Mouse (Mus musculus) heart, embryonic 14.5 days (tissue): ENCODE measurements around the gene Cebpz. TPM values are rescaled to one million over a fixed set of nuclear protein-coding genes. Genes with fewer than 3 reads are reported as not detected.

Experiments used
- ATAC-seq: fragments of 200-750 bp; cut with Nextera tagmentation; 2 replicates; pipeline ENCODE4 v1.8.0; 2017; ENCODE audit warnings: low read depth, moderate TSS enrichment; ENCODE audit not compliant: insufficient number of reproducible peaks, insufficient read depth, low FRiP score
- H3K27ac ChIP-seq, 2 experiments: fragments of 200-500 bp in 1 of 2; fragments of 300-500 bp in 1 of 2; sonication (generic) in 1 of 2; replicated peaks in 1 of 2; 2 replicates each; pipeline ENCODE4 v1.5.1; 2012 to 2014; ENCODE audit warnings: low read depth in 2 of 2, low read length in 2 of 2, control low read depth in 1 of 2, mild to moderate bottlenecking in 1 of 2, mixed read lengths in 1 of 2; ENCODE audit not compliant: control insufficient read depth in 1 of 2, insufficient read depth in 1 of 2
- H3K27me3 ChIP-seq: fragments of 300-500 bp; sonication (generic); 2 replicates; pipeline ENCODE4 v1.6.1; 2014; ENCODE audit warnings: mild to moderate bottlenecking, low read length, control low read depth; ENCODE audit not compliant: control insufficient read depth, insufficient read depth
- H3K36me3 ChIP-seq: fragments of 300-500 bp; sonication (generic); 2 replicates; pipeline ENCODE4 v1.6.1; 2014; ENCODE audit warnings: mild to moderate bottlenecking, control low read depth, low read length, mixed read lengths; ENCODE audit not compliant: control insufficient read depth, insufficient read depth
- H3K4me1 ChIP-seq, 2 experiments: fragments of 200-500 bp in 1 of 2; fragments of 300-500 bp in 1 of 2; sonication (generic) in 1 of 2; 2 replicates each; pipeline ENCODE4 v1.6.1; 2012 to 2014; ENCODE audit warnings: low read length in 2 of 2, control low read depth in 1 of 2, mixed read lengths in 1 of 2; ENCODE audit not compliant: control insufficient read depth in 2 of 2, insufficient read depth in 2 of 2
- H3K4me2 ChIP-seq: fragments of 300-500 bp; sonication (generic); 2 replicates; pipeline ENCODE4 v1.6.1; 2014; ENCODE audit warnings: mild to moderate bottlenecking, low read length
- H3K4me3 ChIP-seq, 2 experiments: fragments of 200-500 bp in 1 of 2; fragments of 300-500 bp in 1 of 2; sonication (generic) in 1 of 2; 2 replicates each; pipeline ENCODE4 v1.5.1; 2012 to 2014; ENCODE audit warnings: low read length in 2 of 2, mild to moderate bottlenecking in 2 of 2, control low read depth in 1 of 2, low read depth in 1 of 2, moderate library complexity in 1 of 2; ENCODE audit not compliant: control insufficient read depth in 1 of 2, insufficient read depth in 1 of 2
- H3K9ac ChIP-seq: fragments of 300-500 bp; sonication (generic); 2 replicates; pipeline ENCODE4 v1.6.1; 2014; ENCODE audit warnings: mild to moderate bottlenecking, low read length
- H3K9me3 ChIP-seq: fragments of 300-500 bp; sonication (generic); 2 replicates; pipeline ENCODE4 v1.6.1; 2016; ENCODE audit warnings: low read length, control low read depth; ENCODE audit not compliant: control insufficient read depth
- WGBS: fragments of 180-500 bp; shearing (Covaris S2); extraction: QIAGEN DNeasy Blood & Tissue Kit; methylation state at CpG from one replicate; pipeline ENCODE4 v1.1.7; 2014; 5-methylcytosine and 5-hydroxymethylcytosine counted together
- polyA plus RNA-seq: library from polyadenylated mRNA; unstranded; fragments of >200 nt; fragmentation: Nextera tagmentation; extraction: Ambion mirVana; gene quantifications from 2 replicates; pipeline ENCODE4 v1.2.1, GENCODE M21; 2014

The Cebpz gene
- polyA plus RNA-seq, 1 experiment from 2014 or later: 37.4 TPM

DNA sequence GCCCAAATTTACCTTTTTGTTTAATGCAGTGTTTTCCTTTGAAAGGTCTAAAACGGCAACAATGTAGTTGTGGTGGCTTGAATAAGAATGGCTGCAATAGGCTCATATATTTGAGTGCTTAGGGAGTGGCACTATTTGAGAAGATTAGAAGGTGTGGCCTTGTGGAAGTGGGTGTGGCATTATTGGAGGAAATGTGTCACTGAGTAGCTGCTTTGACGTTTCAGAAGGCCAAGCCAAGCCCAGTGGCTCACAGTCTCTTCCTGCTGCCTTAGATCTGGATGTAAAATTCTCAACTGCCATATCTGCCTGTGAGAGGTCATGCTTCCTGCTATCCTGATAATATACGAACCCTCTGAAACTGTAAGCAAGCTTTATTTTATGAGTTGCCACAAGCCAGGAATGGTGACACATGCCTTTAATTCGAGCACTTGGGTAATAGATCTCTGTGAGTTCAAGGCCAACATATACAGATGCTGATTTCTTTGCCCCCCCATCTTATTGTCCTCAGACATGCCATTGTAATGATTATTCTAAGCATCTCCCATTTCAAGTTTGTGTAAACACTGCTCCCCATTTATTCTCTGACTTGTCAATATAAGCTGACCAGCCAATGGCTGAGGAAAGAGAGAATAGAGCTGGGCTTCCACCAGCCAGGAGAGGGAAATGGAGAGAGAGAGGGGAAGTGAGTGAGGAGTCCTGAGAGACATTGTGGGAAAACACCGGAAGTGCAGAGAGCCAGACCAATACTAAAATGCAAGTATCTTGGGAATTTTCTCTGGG lies 51.4 kb downstream of the Cebpz start:
- WGBS: 72% methylated on average over 5 of the region's 5 CpGs
- Histone ChIP-seq H3K9ac (no peak overlapping the region), H3K4me2 (no peak overlapping the region), H3K36me3 (0 out of 2 replicates have a peak, but pooled peaks cover 4% of the 10 kb centered on the region), H3K9me3 (no peaks in the 10 kb centered on the region), H3K4me3 (no peak overlapping the region), H3K4me1 (peaks cover 4 to 9% of the 10 kb centered on the region in 2 experiments; a peak in 3 of 4 replicates), H3K27ac (no peak overlapping the region), H3K27me3 (no peaks in the 10 kb centered on the region)
- ATAC-seq: no peak

DNA sequence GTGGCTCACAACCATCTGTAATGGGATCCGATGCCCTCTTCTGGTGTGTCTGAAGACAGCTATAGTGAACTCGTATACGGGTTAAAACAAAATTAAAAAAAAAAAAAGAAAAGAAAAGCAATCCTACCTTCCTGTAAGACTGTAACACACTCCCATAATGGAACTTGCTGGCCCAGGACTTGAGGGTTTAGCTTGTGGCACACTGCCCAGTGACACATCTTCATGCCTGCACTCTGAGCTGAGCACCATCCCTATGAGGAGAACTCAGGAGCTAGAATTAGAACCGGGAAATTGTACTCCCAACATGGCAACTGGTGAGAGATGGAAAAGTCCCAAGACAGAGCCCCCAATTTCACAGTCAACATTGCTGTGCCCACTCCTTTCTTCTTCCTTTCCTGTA lies 53.6 kb downstream of the Cebpz start:
- H3K27me3 ChIP-seq: no peaks in the 10 kb centered on the region
- H3K4me1 ChIP-seq: peaks cover 4 to 9% of the 10 kb centered on the region in 2 experiments; a peak in 3 of 4 replicates
- no peak overlapping the region for H3K27ac ChIP-seq
- H3K4me2 ChIP-seq: no peak overlapping the region
- no peak for ATAC-seq
- WGBS: 84% methylated on average over 4 of the region's 4 CpGs
- no peak overlapping the region for H3K9ac ChIP-seq
- no peak overlapping the region for H3K4me3 ChIP-seq
- peaks cover 7% of the 10 kb centered on the region for H3K36me3 ChIP-seq
- H3K9me3 ChIP-seq: no peaks in the 10 kb centered on the region

DNA sequence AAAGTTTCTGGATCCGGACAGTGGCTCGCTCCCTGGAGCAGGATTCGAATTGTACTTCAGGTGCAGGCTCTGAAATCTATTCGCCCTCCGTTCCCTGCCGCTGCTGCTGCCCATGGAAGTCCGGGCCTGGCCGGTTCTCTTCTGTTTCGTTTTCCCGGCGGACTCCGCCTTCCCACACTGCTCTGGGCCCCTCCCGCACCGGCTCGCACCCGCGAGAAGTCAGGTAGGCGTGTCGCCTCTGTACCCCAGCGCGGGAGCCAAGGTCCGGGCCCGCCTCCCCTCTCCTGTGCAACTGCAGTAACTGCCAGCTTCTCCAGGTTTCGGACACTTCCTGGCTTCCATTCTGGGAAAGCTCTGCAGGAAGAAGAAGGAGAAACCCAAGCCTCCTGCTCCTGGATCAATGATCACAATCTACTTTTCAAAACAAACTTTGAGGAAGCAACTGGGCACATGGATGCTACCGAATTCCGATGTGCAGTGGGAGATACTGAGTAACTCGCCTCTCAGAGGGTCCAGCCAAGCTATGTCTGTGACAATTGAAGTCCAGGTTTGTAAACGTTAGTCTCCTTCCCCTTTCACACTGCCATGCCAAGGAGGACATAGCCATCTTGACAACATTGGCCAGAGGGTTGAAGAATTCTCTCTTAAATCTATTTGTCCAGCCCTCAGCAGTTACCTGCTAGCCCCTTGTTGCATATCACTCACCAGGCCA lies 54.3 kb downstream of the Cebpz start, which contains the start of gene Eif2ak2:
Gene Eif2ak2 (minus strand): TSS at position 173 of the 712 bp plus-strand sequence.
- H3K4me2 ChIP-seq: peak within 1 kb of the TSS; percentile 68
- peak within 1 kb of the TSS; percentile 77 to 78 for H3K4me3 ChIP-seq
- WGBS: under 1% methylated on average over 28 of the region's 28 CpGs
- H3K36me3 ChIP-seq: peaks cover 14% of the 10 kb centered on the region
- peak within 1 kb of the TSS; percentile 86 for H3K9ac ChIP-seq
- ATAC-seq: peak; percentile 94
- H3K4me1 ChIP-seq: peaks cover 4 to 9% of the 10 kb centered on the region in 2 experiments; a peak in 3 of 4 replicates
- no peaks in the 10 kb centered on the region for H3K9me3 ChIP-seq
- no peaks in the 10 kb centered on the region for H3K27me3 ChIP-seq
- peak within 1 kb of the TSS; percentile 85 to 90 for H3K27ac ChIP-seq

DNA sequence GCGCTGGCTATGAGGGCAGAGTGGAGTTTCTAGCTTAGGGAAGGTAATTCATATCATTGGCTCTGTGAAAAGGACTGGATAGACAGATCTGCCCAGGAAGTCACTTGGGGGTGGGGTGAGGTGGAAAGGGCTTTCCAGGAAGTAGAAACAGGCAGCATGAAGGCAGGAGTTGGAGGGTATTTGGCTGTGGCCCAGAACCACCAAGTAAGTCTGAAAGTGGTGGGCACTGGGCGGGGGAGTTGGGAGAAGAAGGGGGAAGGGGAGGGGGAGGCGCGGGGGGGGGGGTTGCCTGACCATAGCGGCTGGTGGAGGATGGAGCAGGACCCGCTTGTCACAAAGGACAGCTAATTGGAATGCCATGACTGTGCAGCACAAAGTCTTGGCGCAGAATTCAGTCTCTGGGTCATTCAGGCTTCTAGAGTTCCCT lies 55.0 kb downstream of the Cebpz start:
- Histone ChIP-seq H3K9ac (peak overlapping the region; percentile 86), H3K4me2 (peak overlapping the region; percentile 68), H3K27ac (peak overlapping the region; percentile 85 to 90), H3K4me1 (peaks cover 4 to 9% of the 10 kb centered on the region in 2 experiments; a peak in 3 of 4 replicates), H3K27me3 (no peaks in the 10 kb centered on the region), H3K9me3 (no peaks in the 10 kb centered on the region), H3K4me3 (peak overlapping the region; percentile 77 to 78), H3K36me3 (peaks cover 21% of the 10 kb centered on the region)
- 8% methylated on average over 6 of the region's 7 CpGs for WGBS
- peak; percentile 32 for ATAC-seq

DNA sequence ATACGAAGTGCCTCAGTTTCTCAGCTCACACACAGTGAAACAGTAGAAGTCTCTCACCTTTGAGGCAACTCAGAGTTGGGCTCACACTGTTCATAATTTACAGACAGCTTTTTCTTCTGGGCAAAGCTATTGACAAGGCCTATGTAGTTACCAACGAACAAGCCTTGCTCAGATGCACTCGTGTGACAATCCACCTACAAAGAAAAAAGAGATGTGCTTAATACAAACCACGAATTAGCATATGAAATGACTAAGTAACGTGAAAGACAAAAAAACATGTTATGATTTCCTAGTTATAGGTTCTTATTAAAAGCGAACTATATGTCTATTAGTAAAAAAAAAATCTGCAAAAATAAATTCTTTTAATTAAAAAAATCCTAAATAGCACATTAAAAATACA lies 63.0 kb downstream of the Cebpz start:
- WGBS: 88% methylated on average over 6 of the region's 6 CpGs
- no peak overlapping the region for H3K4me3 ChIP-seq
- no peaks in the 10 kb centered on the region for H3K4me1 ChIP-seq
- H3K27ac ChIP-seq: no peak overlapping the region
- ATAC-seq: no peak
- H3K9me3 ChIP-seq: no peaks in the 10 kb centered on the region
- H3K9ac ChIP-seq: no peak overlapping the region
- H3K4me2 ChIP-seq: no peak overlapping the region
- peaks cover 67% of the 10 kb centered on the region for H3K36me3 ChIP-seq
- H3K27me3 ChIP-seq: no peaks in the 10 kb centered on the region

Other genes starting within 250 kb of the Cebpz start
- 21.6 and 23.3 TPM in 2 replicates for gene Strn, start 199.9 kb downstream of the Cebpz start, polyA plus RNA-seq
- 22.9 and 25.7 TPM in 2 replicates for gene Heatr5b, start 101.7 kb downstream of the Cebpz start, polyA plus RNA-seq
- 33.2 and 34.0 TPM in 2 replicates for gene Gpatch11, start 101.5 kb downstream of the Cebpz start, polyA plus RNA-seq
- 8.0 and 9.6 TPM in 2 replicates for gene Eif2ak2, start 54.5 kb downstream of the Cebpz start, polyA plus RNA-seq
- gene Sult6b1, start 30.1 kb downstream of the Cebpz start, polyA plus RNA-seq: 0.18 TPM in 1 of 2 replicates, not detected in the other
- 96.5 and 101 TPM in 2 replicates for gene Cebpzos, start 20.6 kb downstream of the Cebpz start, polyA plus RNA-seq
- 61.3 and 62.8 TPM in 2 replicates for gene Ndufaf7, start 70 bp upstream of the Cebpz start, polyA plus RNA-seq
- gene Prkd3, start 83.8 kb upstream of the Cebpz start, polyA plus RNA-seq: 27.1 and 28.2 TPM in 2 replicates
- gene Qpct, start 114.8 kb upstream of the Cebpz start, polyA plus RNA-seq: 34.7 and 41.6 TPM in 2 replicates